Mouse (Mus musculus) erythroblast, embryonic 14.5 days (primary cell): ENCODE results near the gene Apoc3.

Experiments
- GATA1 ChIP-seq: IDR thresholded peaks from 2 replicates; pipeline ENCODE4 v1.6.1; 2012; ENCODE audit warnings: low read length, inconsistent platforms, mixed read lengths
- TAL1 ChIP-seq: IDR thresholded peaks from 3 replicates; pipeline ENCODE4 v1.6.1; 2012; ENCODE audit warnings: low read length, inconsistent platforms, mixed read lengths

DNA sequence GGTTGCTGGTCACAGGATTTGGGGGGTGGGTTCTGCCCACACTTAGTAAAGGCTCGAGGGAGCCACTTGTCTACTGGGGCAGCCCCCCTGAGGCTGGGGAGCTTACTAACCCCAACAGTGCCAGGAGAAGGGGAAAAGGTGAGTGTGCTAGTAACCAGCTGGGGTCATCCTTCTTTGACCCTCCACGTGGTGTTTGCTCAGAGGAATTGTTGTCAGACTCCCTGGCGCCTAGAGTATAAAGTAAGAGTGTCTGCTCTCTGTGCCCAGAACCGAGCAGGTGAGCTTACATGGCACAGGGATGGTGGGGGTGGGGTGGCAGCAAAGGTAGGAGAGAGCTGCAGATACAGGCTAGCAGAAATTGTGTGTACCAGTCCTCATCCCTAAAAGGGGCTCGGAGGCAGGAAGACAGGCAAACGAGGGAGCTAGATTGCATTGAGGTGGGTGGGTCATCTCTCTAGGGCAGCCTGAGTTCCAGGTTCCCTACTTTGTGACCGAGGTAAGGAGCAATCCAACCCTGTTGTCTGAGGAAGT, 33.0 kb upstream of the Apoc3 start, which contains the start of gene Apoa5:
- TF ChIP-seq TAL1 (no peak), GATA1 (no peak)
